Mouse (Mus musculus): ENCODE data around the gene Slc25a33.

The Slc25a33 gene

DNA sequence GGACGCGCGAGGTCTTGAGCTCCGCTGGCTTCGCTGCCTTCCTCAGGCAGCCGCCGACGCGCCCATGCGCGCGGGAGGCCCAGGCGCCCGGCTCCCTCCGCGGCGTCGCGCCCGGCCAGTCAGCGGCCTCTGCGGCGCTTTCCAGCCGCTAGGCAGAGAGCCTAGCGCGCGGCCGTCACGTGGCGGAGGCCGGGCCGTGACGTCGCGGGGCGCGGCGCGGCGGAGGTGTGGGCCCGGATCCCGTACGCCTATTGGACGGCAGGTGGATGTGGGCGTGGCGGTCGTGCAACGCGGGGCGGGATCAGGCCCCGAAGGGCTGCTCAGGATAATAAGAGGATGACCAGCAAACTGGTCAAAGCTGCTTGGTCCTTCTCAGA lies at the start of gene Slc25a33:
Slc25a33 (minus strand) TSS at position 184 of the 377 bp plus-strand sequence.
- DNase-seq (ENCODE audit: low spot score in 2 of 2) = peak; percentile 93 to 94

- no peak for DNase-seq (ENCODE audit: low spot score in 2 of 2)
Measured at GRCm38 (mm10) chr4:149822586-149823196, 48.6 kb upstream of the Slc25a33 start.

DNA sequence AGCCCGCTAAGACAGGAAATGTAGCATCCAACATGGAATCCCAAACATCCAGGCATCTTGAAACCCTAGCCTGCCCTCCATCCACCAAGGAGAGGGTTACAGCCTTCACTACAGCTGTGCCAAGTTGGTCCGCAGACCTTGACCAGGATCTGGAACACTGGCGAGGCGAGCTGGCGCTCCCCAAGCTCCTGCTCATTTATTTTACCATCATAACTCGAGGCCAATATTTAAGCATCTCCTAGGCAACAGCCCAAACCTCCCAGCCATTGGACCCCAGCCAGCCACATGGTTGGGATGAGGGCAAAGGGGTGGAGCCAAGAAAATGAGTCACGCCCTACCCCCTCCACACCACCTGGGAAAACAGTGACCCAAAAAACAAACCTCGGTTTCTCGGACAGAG lies 48.0 kb upstream of the Slc25a33 start:
- no peak for DNase-seq (ENCODE audit: low spot score in 2 of 2)

DNA sequence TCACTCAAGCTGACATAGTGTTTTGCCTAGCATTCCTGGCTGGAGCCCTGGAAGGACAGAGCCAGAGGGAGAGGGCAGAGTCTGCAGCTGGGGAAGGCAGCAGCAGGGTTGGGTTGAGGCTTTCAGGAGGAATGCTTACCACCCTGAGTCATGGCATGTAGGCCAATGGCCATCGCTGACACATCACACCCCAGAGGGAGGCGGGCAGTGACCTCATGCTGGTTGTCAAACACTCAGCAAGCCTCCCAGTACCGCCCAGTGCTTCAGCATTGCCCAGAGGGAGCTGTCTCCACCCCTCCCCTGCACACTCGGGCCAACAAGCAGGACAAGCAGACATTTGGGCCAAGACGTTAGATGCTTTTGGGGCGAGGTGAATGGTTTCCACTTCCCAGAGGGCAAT lies 46.5 kb upstream of the Slc25a33 start:
- DNase-seq (ENCODE audit: low spot score in 2 of 2) = no peak

DNA sequence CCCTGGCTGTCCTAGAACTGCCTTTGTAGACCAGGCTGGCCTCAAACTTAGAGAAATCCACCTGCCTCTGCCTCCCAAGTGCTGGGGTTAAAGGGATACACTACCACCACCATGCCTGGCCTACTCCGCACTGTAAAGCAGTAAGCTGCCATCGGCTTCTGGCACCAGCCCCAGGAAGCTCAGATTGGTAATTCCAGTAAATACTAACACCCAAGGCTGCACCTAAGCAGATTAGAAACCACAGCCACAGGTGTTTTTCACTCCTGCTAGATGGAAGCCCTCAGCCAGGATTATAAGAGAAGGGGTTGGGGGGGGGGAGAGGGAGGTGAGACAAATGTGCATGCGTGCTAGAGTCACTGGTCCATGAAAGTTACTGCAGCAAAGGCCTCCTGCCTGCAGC lies 45.1 kb upstream of the Slc25a33 start:
- DNase-seq (ENCODE audit: low spot score in 2 of 2) = no peak

DNA sequence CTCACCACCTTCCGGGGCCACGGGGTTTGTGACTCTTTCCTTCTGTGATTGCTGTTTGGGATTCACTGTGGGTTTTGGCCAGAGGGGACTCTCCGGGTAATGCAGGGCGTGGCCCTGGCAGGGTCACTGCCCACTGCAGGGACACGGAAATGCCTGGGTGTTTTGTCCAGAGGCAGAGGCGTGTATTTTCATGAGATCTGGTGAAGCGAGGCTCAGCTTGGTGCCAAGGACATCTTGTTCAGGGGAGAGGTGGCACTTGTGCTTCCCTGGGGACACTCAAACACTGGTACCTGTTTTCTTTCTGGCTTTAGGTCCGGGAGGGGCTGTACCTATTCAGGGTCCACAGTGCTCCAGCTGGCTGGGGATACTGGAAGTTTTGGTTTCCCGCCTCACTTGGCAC lies 42.5 kb upstream of the Slc25a33 start:
- no peak for DNase-seq (ENCODE audit: low spot score in 2 of 2)

DNA sequence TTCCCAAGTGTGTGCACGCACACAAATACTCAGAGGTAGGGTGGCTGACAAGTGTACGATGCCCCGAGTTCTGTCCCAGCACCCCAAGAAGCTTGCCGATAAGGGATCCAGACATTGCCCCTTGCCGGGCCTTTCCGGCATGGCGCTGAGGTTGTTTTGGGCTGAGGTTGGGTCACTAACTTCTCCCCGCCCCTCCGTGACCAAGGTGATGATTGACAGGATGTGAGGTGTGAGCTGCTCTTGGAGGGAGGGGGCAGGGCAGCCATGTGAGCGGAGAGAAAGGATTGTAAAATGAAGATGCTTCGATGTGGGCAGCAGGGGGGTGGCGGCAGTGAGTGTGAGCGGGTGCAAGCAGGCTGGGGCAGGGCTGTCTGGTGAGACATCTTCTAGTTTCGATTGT lies 41.5 kb upstream of the Slc25a33 start:
- no peak for DNase-seq (ENCODE audit: low spot score in 2 of 2)

- DNase-seq (ENCODE audit: low spot score in 2 of 2) = peak in 1 of 2 experiments; percentile 19
Measured at GRCm38 (mm10) chr4:149813409-149814184, 39.5 kb upstream of the Slc25a33 start.

DNA sequence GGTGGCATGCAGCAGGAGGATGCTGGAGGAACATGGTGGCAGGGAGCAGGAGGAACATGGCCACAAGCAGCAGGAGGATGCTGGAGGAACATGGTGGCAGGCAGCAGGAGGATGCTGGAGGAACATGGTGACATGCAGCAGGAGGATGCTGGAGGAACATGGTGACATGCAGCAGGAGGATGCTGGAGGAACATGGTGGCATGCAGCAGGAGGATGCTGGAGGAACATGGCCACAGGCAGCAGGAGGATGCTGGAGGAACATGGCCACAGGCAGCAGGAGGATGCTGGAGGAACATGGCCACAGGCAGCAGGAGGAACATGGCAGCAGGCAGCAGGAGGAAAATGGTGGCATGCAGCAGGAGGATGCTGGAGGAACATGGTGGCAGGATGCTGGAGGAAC lies 36.3 kb upstream of the Slc25a33 start:
- DNase-seq (ENCODE audit: low spot score in 2 of 2) = peak; percentile 9 to 18

DNA sequence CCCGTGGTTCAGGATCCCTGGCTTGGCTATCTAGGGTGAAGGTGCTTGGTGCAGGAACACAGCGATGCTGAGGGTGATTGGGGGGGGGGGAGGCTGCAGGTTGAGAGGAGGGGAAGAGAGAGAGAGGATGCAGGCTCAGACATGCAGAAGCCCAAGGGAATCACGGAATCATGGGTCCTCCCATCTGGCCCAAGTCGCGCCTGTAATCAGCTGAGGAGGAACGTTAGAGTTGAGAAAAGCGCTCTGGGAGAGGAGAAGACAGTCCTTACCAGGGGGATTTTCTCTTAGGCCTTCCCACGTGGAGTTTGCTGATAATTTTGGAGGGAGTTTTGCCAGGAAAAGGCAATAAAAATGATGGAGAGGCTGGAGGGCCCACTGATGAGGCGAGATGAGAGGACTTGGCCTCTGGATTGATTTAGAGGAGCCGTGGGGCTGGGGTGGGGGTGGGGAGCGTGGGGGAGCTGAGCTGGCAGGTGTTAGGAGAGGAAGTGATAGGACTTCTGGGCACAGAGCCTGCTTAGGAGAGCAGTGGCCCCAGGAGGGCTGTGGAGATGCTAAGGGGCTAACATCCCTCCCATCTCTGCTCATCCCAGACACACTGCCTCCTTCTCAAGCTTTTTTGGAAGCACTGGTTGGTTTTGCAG lies 34.6 kb upstream of the Slc25a33 start:
- no peak for DNase-seq (ENCODE audit: low spot score in 2 of 2)

- DNase-seq (ENCODE audit: low spot score in 2 of 2) = no peak
Measured at GRCm38 (mm10) chr4:149808060-149808567, 34.0 kb upstream of the Slc25a33 start.

DNA sequence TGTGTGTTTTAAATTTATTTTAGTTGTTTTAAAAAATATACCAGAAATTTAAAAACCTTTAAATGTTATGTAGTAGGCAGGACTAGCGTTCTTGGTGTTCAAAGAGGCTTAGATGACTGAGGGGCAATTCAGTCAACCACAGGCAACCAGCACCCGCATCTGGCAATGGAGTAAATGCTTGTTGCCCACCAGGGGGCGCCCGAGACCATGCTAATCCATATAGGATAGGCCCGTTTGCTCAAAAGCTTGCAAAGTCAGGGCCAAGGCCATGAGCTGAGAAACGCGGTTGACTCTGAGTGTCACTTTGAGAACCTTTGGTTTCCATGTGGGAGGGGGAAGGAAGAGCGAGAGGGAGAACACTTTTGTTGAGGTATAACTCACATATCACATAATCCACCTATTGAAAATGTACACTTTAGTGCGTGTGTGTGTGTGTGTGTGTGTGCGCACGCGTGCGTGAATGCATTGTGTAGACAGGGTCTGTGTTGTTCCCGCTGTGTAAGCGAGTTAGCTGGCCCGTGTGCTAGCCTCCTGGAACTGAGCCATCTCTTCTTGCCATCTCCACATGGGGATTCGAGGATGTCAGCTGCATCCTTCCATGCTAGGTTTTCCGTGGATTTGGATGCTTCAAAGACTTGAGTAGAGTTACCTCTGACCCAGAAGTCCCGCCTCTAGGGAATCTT lies 32.8 kb upstream of the Slc25a33 start:
- DNase-seq (ENCODE audit: low spot score in 2 of 2) = peak; percentile 74 to 87

DNA sequence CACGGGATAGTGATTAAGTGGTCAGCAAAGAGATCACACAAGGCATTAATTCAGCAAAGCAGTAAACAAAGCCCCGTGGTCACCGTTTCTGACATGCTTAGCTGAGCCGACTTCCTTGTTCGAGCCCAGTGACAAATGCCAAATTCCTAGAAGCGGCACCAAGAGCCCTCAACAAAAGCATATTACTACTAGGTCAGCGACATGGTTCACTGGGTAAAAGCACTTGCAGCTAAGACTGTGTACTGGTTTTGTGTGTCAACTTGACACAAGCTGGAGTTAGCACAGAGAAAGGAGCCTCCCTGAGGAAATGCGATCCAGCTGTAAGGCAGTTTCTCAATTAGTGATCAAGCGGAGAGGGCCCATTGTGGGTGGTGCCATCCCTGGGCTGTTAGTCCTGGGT lies 28.2 kb upstream of the Slc25a33 start:
- DNase-seq (ENCODE audit: low spot score in 2 of 2) = no peak

DNA sequence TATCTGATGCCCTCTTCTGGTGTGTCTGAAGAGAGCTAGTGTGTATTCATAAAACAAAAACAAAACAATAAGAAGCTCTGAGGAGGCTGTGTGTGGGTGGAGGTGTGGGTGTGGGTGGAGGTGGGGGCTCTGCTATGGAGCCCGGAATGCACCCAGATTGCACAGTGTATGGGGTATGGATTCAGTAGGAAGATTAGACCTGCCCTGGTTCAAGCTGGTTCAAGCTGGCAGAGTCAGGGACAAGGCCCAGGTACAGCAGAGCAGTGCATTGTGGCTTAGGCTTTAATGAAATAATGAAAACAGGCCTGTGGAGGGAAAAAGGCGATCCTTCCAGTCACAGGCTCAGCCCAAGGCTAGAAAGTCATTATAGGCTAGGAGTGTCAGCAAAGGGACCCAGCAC lies 26.5 kb upstream of the Slc25a33 start:
- no peak for DNase-seq (ENCODE audit: low spot score in 2 of 2)

- DNase-seq (ENCODE audit: low spot score in 2 of 2) = no peak
Measured at GRCm38 (mm10) chr4:149800172-149800464, 26.0 kb upstream of the Slc25a33 start.

DNA sequence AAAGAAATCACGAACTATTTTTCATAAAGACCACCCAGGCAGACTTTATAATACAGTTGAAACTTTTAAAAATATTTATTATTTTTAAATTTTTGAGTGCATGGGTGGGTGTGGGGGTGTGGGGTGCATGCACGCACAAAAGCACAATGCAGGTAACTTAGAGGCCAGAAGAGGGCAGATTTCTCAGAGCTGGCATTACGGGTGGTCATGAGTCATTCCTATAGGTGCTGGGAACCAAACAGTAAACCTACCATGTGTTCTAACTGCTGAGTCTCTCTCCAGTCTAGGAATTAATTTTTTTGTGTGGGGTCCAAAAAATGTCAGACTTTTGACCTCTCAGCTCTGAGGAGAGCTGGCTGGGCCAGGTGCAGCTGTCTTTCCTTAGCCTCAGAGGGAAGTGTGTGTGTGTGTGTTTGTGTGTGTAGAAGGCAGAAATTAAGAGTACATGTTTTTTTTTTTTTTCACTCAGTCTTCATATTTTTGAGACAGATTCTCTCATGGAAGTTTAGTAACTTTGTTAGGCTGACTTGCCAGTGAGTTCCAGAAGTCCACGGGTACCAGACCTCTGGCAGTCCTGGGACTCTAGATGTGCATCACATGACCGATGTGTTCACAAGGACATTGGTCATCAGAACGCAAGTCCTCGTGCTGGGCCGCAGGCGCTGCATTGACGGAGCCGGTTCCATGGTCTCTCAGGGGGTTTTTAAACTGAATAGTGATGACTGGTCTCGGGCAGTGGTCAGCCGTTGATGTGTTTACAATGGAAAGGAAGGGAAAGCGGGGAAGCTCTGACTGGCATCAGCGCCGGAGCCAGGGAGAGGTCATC lies 25.5 kb upstream of the Slc25a33 start:
- no peak for DNase-seq (ENCODE audit: low spot score in 2 of 2)

DNA sequence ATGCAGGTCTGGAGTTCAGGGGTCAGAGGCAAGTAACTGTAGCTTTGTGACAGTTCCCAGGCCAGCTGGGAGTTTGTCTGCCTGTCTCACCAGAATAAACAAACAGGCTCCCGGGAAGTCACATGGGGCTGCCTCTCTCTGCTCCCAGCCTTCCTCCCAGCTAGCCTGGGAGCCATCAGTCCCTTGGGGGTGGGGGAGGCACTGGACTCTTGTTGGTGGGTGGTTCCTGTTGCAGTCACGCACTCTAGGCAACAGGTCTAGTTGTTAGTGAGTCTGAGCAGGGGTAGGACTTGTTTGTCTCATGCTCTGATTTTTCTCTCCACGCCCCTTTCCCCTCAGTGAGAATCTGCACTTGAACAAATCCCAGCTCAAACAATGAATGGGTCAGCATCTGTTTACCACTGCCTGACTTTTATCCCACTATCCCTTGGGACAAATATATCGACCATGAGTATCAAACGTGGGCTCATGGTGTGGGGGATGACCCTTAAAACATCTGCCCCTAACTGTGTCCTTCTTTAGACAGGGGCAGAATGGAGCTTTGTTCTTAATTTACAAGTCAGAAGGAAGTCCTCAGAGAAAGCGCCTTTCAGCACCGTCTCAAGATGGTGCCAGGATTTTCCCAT lies 24.7 kb upstream of the Slc25a33 start:
- no peak for DNase-seq (ENCODE audit: low spot score in 2 of 2)

DNA sequence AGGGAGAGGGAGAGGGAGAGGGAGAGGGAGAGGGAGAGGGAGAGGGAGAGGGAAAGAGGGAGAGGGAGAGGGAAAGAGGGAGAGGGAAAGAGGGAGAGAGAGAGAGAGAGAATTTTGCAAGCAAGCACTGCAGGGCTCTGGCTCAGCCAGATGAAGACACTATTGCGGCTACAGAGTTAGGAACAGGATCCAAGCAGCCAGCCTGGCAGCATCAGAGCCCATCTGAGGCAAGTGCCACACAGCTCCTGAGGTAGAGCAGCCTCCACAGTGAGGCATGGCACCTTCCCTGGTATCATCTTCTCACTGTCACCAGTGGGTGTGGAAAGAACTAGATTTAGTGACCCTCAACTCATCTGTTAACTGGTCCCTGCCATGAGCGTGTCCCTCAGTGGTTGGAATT lies 24.0 kb upstream of the Slc25a33 start:
- DNase-seq (ENCODE audit: low spot score in 2 of 2) = no peak

- no peak for DNase-seq (ENCODE audit: low spot score in 2 of 2)
Measured at GRCm38 (mm10) chr4:149797220-149797610, 23.1 kb upstream of the Slc25a33 start.

DNA sequence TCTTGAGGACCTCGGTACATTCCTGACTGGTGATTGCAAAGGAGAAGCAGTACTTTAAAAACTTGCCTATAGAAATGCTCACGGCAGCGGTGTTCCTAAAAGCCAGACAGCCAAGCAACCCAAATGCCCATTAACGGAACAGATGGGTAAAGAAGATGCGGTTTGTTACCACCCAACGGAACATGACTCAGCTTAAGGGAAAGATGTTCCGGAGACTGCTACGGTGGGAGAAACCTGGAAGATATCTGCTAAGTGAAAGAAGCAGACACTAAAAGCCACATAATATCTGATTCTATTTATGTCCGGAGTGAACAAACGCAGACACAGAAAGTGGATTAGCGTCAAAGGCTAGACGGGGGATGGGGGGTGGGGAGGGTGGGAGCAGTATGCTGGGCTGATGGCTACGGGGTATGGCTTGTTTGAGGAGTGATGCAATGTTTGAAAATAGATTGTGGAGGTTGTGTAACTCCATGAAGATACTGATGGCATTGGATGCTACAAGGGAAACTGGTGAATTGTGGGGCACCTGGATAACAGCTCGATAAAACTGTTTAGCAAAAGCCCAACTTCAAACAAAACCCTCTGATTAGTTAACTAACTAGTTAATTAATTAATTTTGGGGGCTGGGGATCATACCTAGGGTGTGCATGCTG lies 22.6 kb upstream of the Slc25a33 start:
- no peak for DNase-seq (ENCODE audit: low spot score in 2 of 2)
